Mouse (Mus musculus) Patski (cell line): ENCODE data around the gene Tsc22d4. TPM values are rescaled to one million over a fixed set of nuclear protein-coding genes. Genes with fewer than 3 reads are reported as not detected.

Experiments
- ATAC-seq: fragments of 100-300 bp; one replicate; pipeline ENCODE4 v1.8.0; 2021
- CTCF ChIA-PET: fragments of 350-600 bp; sonication (Branson Sonifier 250); formaldehyde crosslinking; loops from one replicate; lab custom pipeline; 2022; ENCODE audit warnings: inconsistent platforms; lab: Charles Lee
- POLR2A ChIA-PET: fragments of 350-600 bp; sonication (Branson Sonifier 250); formaldehyde crosslinking; loops from one replicate; lab custom pipeline; 2022; ENCODE audit warnings: antibody characterized with exemption, inconsistent platforms; lab: Charles Lee
- DNase-seq: peaks from one replicate; pipeline ENCODE4 v3.0.0-alpha.2; 2011; ENCODE audit warnings: low read depth, low spot score
- H3K27me3 ChIP-seq: fragments of 371-371 bp; one replicate; pipeline ENCODE4 v1.5.1; 2021
- CTCF ChIP-seq: fragments of 100-300 bp; IDR thresholded peaks from one replicate; pipeline ENCODE4 v1.5.1; 2021
- in situ Hi-C: fragments of 300-500 bp; cut with MboI; formaldehyde crosslinking; loops from 3 replicates; pipeline ENCODE4 v1.11.1; 2018; ENCODE audit warnings: low pct_unique_long_range_greater_than_20kb, mixed read lengths
- polyA plus RNA-seq: library from polyadenylated mRNA; unstranded; gene quantifications from one replicate; pipeline ENCODE4 v1.2.3, GENCODE M21; 2021

Tsc22d4 gene
- polyA plus RNA-seq, 1 experiment from 2014 or later, result 154 TPM

- no peaks in the 10 kb centered on the region for H3K27me3 ChIP-seq
- in situ Hi-C loops, result loop anchor here (10.0 to 25.0 kb wide), 2 partner anchors 377 to 1225 kb away; partner anchors contain the start of gene Cops6
- DNase-seq (peak; percentile 82), ATAC-seq (peak; percentile 53)
- TF ChIP-seq CTCF, result no peak
- CTCF ChIA-PET, result no interaction called here
- POLR2A ChIA-PET, result interaction anchor here (0.6 kb wide), 1 partner anchor 68 kb away, joined by 3 read pairs; no protein-coding TSS in a partner anchor
Observed at GRCm38 (mm10) chr5:137787151-137787928, 41.8 kb downstream of the Tsc22d4 start, which contains the start of the genes Mepce and Zcwpw1. Mepce (minus strand) TSS chr5:137787655. Zcwpw1 (plus strand) TSS chr5:137787798.

- ATAC-seq (no peak), DNase-seq (no peak)
- TF ChIP-seq CTCF, result no peak
- in situ Hi-C loops, result loop anchor here (10.0 to 25.0 kb wide), 2 partner anchors 377 to 1224 kb away; partner anchors contain the start of gene Cops6
- CTCF ChIA-PET, result no interaction called here
- no peaks in the 10 kb centered on the region for H3K27me3 ChIP-seq
- POLR2A ChIA-PET, result no interaction called here
Observed at GRCm38 (mm10) chr5:137788171-137788570, 42.6 kb downstream of the Tsc22d4 start.

- POLR2A ChIA-PET, result no interaction called here
- CTCF ChIA-PET, result no interaction called here
- TF ChIP-seq CTCF, result no peak
- no peak for DNase-seq
- in situ Hi-C loops, result loop anchor here (10.0 to 25.0 kb wide), 2 partner anchors 376 to 1223 kb away; partner anchors contain the start of gene Cops6
- H3K27me3 ChIP-seq, result no peaks in the 10 kb centered on the region
- no peak for ATAC-seq
Observed at GRCm38 (mm10) chr5:137788946-137789531, 43.5 kb downstream of the Tsc22d4 start.

GRCm38 (mm10) chr5:137791553-137791952 is 46.0 kb downstream of the Tsc22d4 start:
- no peak for TF ChIP-seq CTCF
- in situ Hi-C loops, result loop anchor here (25.0 kb wide), 1 partner anchor 1221 kb away; no protein-coding TSS in a partner anchor
- ATAC-seq (no peak), DNase-seq (no peak)
- ChIA-PET CTCF (interaction anchor here (2.8 kb wide), 1 partner anchor 87 kb away, joined by 9 read pairs; no protein-coding TSS in a partner anchor), POLR2A (no interaction called here)
- H3K27me3 ChIP-seq, result no peaks in the 10 kb centered on the region

GRCm38 (mm10) chr5:137796606-137797005 is 51.1 kb downstream of the Tsc22d4 start:
- TF ChIP-seq CTCF, result no peak
- CTCF ChIA-PET, result interaction anchor here (1.7 to 1.9 kb wide), 2 partner anchors 9 to 21 kb away, joined by 4 to 6 read pairs; no protein-coding TSS in a partner anchor
- in situ Hi-C loops, result loop anchor here (25.0 kb wide), 1 partner anchor 1216 kb away; no protein-coding TSS in a partner anchor
- DNase-seq (no peak), ATAC-seq (no peak)
- no peaks in the 10 kb centered on the region for H3K27me3 ChIP-seq
- POLR2A ChIA-PET, result no interaction called here

GRCm38 (mm10) chr5:137800917-137801316 is 55.4 kb downstream of the Tsc22d4 start:
- H3K27me3 ChIP-seq, result no peaks in the 10 kb centered on the region
- ATAC-seq, result no peak
- in situ Hi-C loops, result loop anchor here (5.0 to 10.0 kb wide), 2 partner anchors 76 to 154 kb away; no protein-coding TSS in a partner anchor
- CTCF ChIA-PET, result no interaction called here
- POLR2A ChIA-PET, result no interaction called here
- DNase-seq, result no peak
- no peak for TF ChIP-seq CTCF

GRCm38 (mm10) chr5:137806158-137806557 is 60.6 kb downstream of the Tsc22d4 start:
- TF ChIP-seq CTCF, result no peak
- CTCF ChIA-PET, result interaction anchor here (1.3 kb wide), 1 partner anchor 10 kb away, joined by 4 read pairs; no protein-coding TSS in a partner anchor
- POLR2A ChIA-PET, result no interaction called here
- ATAC-seq, result no peak
- DNase-seq, result no peak
- in situ Hi-C loops, result loop anchor here (10.0 kb wide), 1 partner anchor 149 kb away; no protein-coding TSS in a partner anchor
- no peaks in the 10 kb centered on the region for H3K27me3 ChIP-seq

- TF ChIP-seq CTCF, result no peak
- DNase-seq (no peak), ATAC-seq (no peak)
- no peaks in the 10 kb centered on the region for H3K27me3 ChIP-seq
- ChIA-PET POLR2A (no interaction called here), CTCF (no interaction called here)
- in situ Hi-C loops, result loop anchor here (10.0 kb wide), 1 partner anchor 146 kb away; no protein-coding TSS in a partner anchor
Observed at GRCm38 (mm10) chr5:137808316-137808715, 62.8 kb downstream of the Tsc22d4 start.

GRCm38 (mm10) chr5:137817466-137818222 is 72.1 kb downstream of the Tsc22d4 start:
- in situ Hi-C loops, result no loop called here
- CTCF ChIA-PET, result interaction anchor here (1.4 to 2.0 kb wide), 4 partner anchors 13 to 60 kb away, joined by 4 to 7 read pairs (median 6); no protein-coding TSS in a partner anchor
- H3K27me3 ChIP-seq, result no peaks in the 10 kb centered on the region
- ATAC-seq, result no peak
- POLR2A ChIA-PET, result no interaction called here
- DNase-seq, result no peak
- TF ChIP-seq CTCF, result no peak

Other genes starting within 250 kb of the Tsc22d4 start
- gene Pop7, start 243.2 kb upstream of the Tsc22d4 start, polyA plus RNA-seq, result 43.2 TPM
- 55.9 TPM for gene Gigyf1, start 227.2 kb upstream of the Tsc22d4 start, polyA plus RNA-seq
- gene Epo, start 212.5 kb upstream of the Tsc22d4 start, polyA plus RNA-seq, result not detected
- 963 TPM for gene Gnb2, start 212.2 kb upstream of the Tsc22d4 start, polyA plus RNA-seq
- gene Actl6b, start 192.2 kb upstream of the Tsc22d4 start, polyA plus RNA-seq, result not detected
- gene Tfr2, start 175.9 kb upstream of the Tsc22d4 start, polyA plus RNA-seq, result not detected
- gene Mospd3, start 144.7 kb upstream of the Tsc22d4 start, polyA plus RNA-seq, result 65.4 TPM
- 990 TPM for gene Pcolce, start 131.9 kb upstream of the Tsc22d4 start, polyA plus RNA-seq
- 2.5 TPM for gene Fbxo24, start 116.7 kb upstream of the Tsc22d4 start, polyA plus RNA-seq
- gene Lrch4, start 116.6 kb upstream of the Tsc22d4 start, polyA plus RNA-seq, result 31.0 TPM
- 17.5 TPM for gene Gm20605, start 116.6 kb upstream of the Tsc22d4 start, polyA plus RNA-seq
- gene Sap25, start 104.4 kb upstream of the Tsc22d4 start, polyA plus RNA-seq, result 5.2 TPM
- 0.09 TPM for gene Irs3, start 100.0 kb upstream of the Tsc22d4 start, polyA plus RNA-seq
- 33.1 TPM for gene Agfg2, start 61.0 kb upstream of the Tsc22d4 start, polyA plus RNA-seq
- 13.4 TPM for gene Nyap1, start 4.1 kb upstream of the Tsc22d4 start, polyA plus RNA-seq
- 36.7 TPM for gene Ppp1r35, start 33.1 kb downstream of the Tsc22d4 start, polyA plus RNA-seq
- gene Mepce, start 41.9 kb downstream of the Tsc22d4 start, polyA plus RNA-seq, result 64.6 TPM
- gene Zcwpw1, start 42.1 kb downstream of the Tsc22d4 start, polyA plus RNA-seq, result 22.2 TPM
- 0.05 TPM for gene Pilra, start 90.6 kb downstream of the Tsc22d4 start, polyA plus RNA-seq
- not detected for gene Pilrb1, start 112.4 kb downstream of the Tsc22d4 start, polyA plus RNA-seq
- not detected for gene Pilrb2, start 126.1 kb downstream of the Tsc22d4 start, polyA plus RNA-seq
- 1.3 TPM for gene Cyp3a13, start 175.9 kb downstream of the Tsc22d4 start, polyA plus RNA-seq
- not detected for gene Gjc3, start 217.4 kb downstream of the Tsc22d4 start, polyA plus RNA-seq
- not detected for gene Azgp1, start 235.8 kb downstream of the Tsc22d4 start, polyA plus RNA-seq